Mouse (Mus musculus): Measurements from ENCODE around the gene Vapb. TPM values are rescaled to one million over a fixed set of nuclear protein-coding genes. Genes with fewer than 3 reads are reported as not detected.

The Vapb gene
- polyA plus RNA-seq, 1 experiment from 2014 or later, result 10.0 TPM

GRCm38 (mm10) chr2:173769183-173769582 lies 31.9 kb downstream of the Vapb start:
- Histone ChIP-seq H3K9me3 (replicated peaks) (no peaks in the 10 kb centered on the region), H3K4me1 (replicated peaks) (peaks cover 72% of the 10 kb centered on the region), H3K36me3 (peaks cover 12% of the 10 kb centered on the region), H3K4me3 (no peak overlapping the region), H3K4me2 (no peak overlapping the region), H3K27me3 (replicated peaks) (no peaks in the 10 kb centered on the region), H3K9ac (no peak overlapping the region), H3K27ac (ENCODE audit: poor library complexity, severe bottlenecking) (peak overlapping the region; percentile 26; the same call in 1 of the 2 replicates)
- 59% methylated on average over 10 of the region's 10 CpGs for WGBS
- ATAC-seq (ENCODE audit: insufficient number of reproducible peaks, low FRiP score), result no peak

- H3K9me3 ChIP-seq (replicated peaks), result no peaks in the 10 kb centered on the region
- no peak for ATAC-seq (ENCODE audit: insufficient number of reproducible peaks, low FRiP score)
- H3K27me3 ChIP-seq (replicated peaks), result no peaks in the 10 kb centered on the region
- 0 out of 2 replicates have a peak, but pooled peaks cover 9% of the 10 kb centered on the region for H3K36me3 ChIP-seq
- H3K9ac ChIP-seq, result no peak overlapping the region
- H3K4me1 ChIP-seq (replicated peaks), result peaks cover 73% of the 10 kb centered on the region
- H3K4me2 ChIP-seq, result no peak overlapping the region
- H3K4me3 ChIP-seq, result no peak overlapping the region
- no peak overlapping the region for H3K27ac ChIP-seq (ENCODE audit: poor library complexity, severe bottlenecking)
- 79% methylated on average over 5 of the region's 5 CpGs for WGBS
These were observed 33.3 kb downstream of the Vapb start for GRCm38 (mm10) chr2:173770620-173771019.

- no peak overlapping the region for H3K9ac ChIP-seq
These were observed 34.4 kb downstream of the Vapb start for GRCm38 (mm10) chr2:173771706-173772105.

GRCm38 (mm10) chr2:173775556-173775955 lies 38.2 kb downstream of the Vapb start:
- no peak for ATAC-seq (ENCODE audit: insufficient number of reproducible peaks, low FRiP score)
- 43% methylated on average over 3 of the region's 3 CpGs for WGBS
- Histone ChIP-seq H3K4me2 (no peak overlapping the region), H3K27ac (ENCODE audit: poor library complexity, severe bottlenecking) (no peak overlapping the region), H3K27me3 (replicated peaks) (no peaks in the 10 kb centered on the region), H3K9ac (no peak overlapping the region), H3K9me3 (replicated peaks) (no peaks in the 10 kb centered on the region), H3K4me1 (replicated peaks) (peaks cover 83% of the 10 kb centered on the region), H3K4me3 (no peak overlapping the region), H3K36me3 (peaks cover 35% of the 10 kb centered on the region)

More at GRCm38 (mm10) chr2:173771706-173772105, 34.4 kb downstream of the Vapb start:
- 59% methylated on average over 8 of the region's 8 CpGs for WGBS
- Histone ChIP-seq H3K36me3 (peaks cover 14% of the 10 kb centered on the region), H3K4me3 (no peak overlapping the region), H3K27ac (ENCODE audit: poor library complexity, severe bottlenecking) (no peak overlapping the region; the same call in 1 of the 2 replicates), H3K9me3 (replicated peaks) (no peaks in the 10 kb centered on the region), H3K4me2 (no peak overlapping the region), H3K27me3 (replicated peaks) (no peaks in the 10 kb centered on the region), H3K4me1 (replicated peaks) (peaks cover 77% of the 10 kb centered on the region)
- no peak for ATAC-seq (ENCODE audit: insufficient number of reproducible peaks, low FRiP score)

GRCm38 (mm10) chr2:173776108-173776507 lies 38.8 kb downstream of the Vapb start:
- Histone ChIP-seq H3K9me3 (replicated peaks) (no peaks in the 10 kb centered on the region), H3K36me3 (peaks cover 35% of the 10 kb centered on the region), H3K27me3 (replicated peaks) (no peaks in the 10 kb centered on the region), H3K4me3 (no peak overlapping the region), H3K27ac (ENCODE audit: poor library complexity, severe bottlenecking) (no peak overlapping the region), H3K4me2 (no peak overlapping the region), H3K9ac (no peak overlapping the region), H3K4me1 (replicated peaks) (peaks cover 83% of the 10 kb centered on the region)
- no peak for ATAC-seq (ENCODE audit: insufficient number of reproducible peaks, low FRiP score)
- 13% methylated on average over 9 of the region's 9 CpGs for WGBS

- Histone ChIP-seq H3K4me1 (replicated peaks) (peaks cover 40% of the 10 kb centered on the region), H3K9ac (no peak overlapping the region), H3K36me3 (peaks cover 44% of the 10 kb centered on the region), H3K9me3 (replicated peaks) (no peaks in the 10 kb centered on the region), H3K4me2 (no peak overlapping the region), H3K27me3 (replicated peaks) (no peaks in the 10 kb centered on the region), H3K4me3 (no peak overlapping the region), H3K27ac (ENCODE audit: poor library complexity, severe bottlenecking) (no peak overlapping the region)
- 78% methylated on average over 5 of the region's 5 CpGs for WGBS
- no peak for ATAC-seq (ENCODE audit: insufficient number of reproducible peaks, low FRiP score)
These were observed 43.6 kb downstream of the Vapb start for GRCm38 (mm10) chr2:173780931-173781330.

GRCm38 (mm10) chr2:173784366-173784765 lies 47.1 kb downstream of the Vapb start:
- Histone ChIP-seq H3K27ac (ENCODE audit: poor library complexity, severe bottlenecking) (no peak overlapping the region), H3K4me3 (no peak overlapping the region), H3K4me2 (no peak overlapping the region), H3K9ac (no peak overlapping the region), H3K4me1 (replicated peaks) (peaks cover 20% of the 10 kb centered on the region), H3K27me3 (replicated peaks) (no peaks in the 10 kb centered on the region), H3K36me3 (peaks cover 17% of the 10 kb centered on the region; the same call in 1 of the 2 replicates), H3K9me3 (replicated peaks) (no peaks in the 10 kb centered on the region)
- WGBS, result 72% methylated on average over 3 of the region's 3 CpGs
- no peak for ATAC-seq (ENCODE audit: insufficient number of reproducible peaks, low FRiP score)

- no peak for ATAC-seq (ENCODE audit: insufficient number of reproducible peaks, low FRiP score)
These were observed 47.6 kb downstream of the Vapb start for GRCm38 (mm10) chr2:173784884-173785283.

GRCm38 (mm10) chr2:173789945-173790804 lies 52.9 kb downstream of the Vapb start:
- H3K36me3 ChIP-seq, result no peaks in the 10 kb centered on the region
- peaks cover 37% of the 10 kb centered on the region for H3K4me1 ChIP-seq (replicated peaks)
- H3K9me3 ChIP-seq (replicated peaks), result no peaks in the 10 kb centered on the region
- peak overlapping the region; percentile 45 for H3K4me2 ChIP-seq
- peak; percentile 75 for ATAC-seq (ENCODE audit: insufficient number of reproducible peaks, low FRiP score)
- no peaks in the 10 kb centered on the region; the same call in 1 of the 2 replicates for H3K27me3 ChIP-seq (replicated peaks)
- 23% methylated on average over 23 of the region's 23 CpGs for WGBS
- H3K9ac ChIP-seq, result peak overlapping the region; percentile 38; the same call in 1 of the 2 replicates
- no peak overlapping the region for H3K4me3 ChIP-seq
- peak overlapping the region; percentile 14 for H3K27ac ChIP-seq (ENCODE audit: poor library complexity, severe bottlenecking)

More at GRCm38 (mm10) chr2:173784884-173785283, 47.6 kb downstream of the Vapb start:
- Histone ChIP-seq H3K27me3 (replicated peaks) (no peaks in the 10 kb centered on the region), H3K27ac (ENCODE audit: poor library complexity, severe bottlenecking) (no peak overlapping the region), H3K9ac (no peak overlapping the region), H3K4me2 (no peak overlapping the region), H3K4me3 (no peak overlapping the region), H3K9me3 (replicated peaks) (no peaks in the 10 kb centered on the region), H3K4me1 (replicated peaks) (peaks cover 20% of the 10 kb centered on the region), H3K36me3 (peaks cover 17% of the 10 kb centered on the region; the same call in 1 of the 2 replicates)
- 63% methylated on average over 6 of the region's 6 CpGs for WGBS

- Histone ChIP-seq H3K4me3 (no peak overlapping the region), H3K27me3 (replicated peaks) (no peaks in the 10 kb centered on the region; the same call in 1 of the 2 replicates), H3K36me3 (no peaks in the 10 kb centered on the region), H3K4me2 (no peak overlapping the region), H3K27ac (ENCODE audit: poor library complexity, severe bottlenecking) (no peak overlapping the region), H3K9me3 (replicated peaks) (no peaks in the 10 kb centered on the region), H3K9ac (no peak overlapping the region), H3K4me1 (replicated peaks) (peaks cover 40% of the 10 kb centered on the region)
- ATAC-seq (ENCODE audit: insufficient number of reproducible peaks, low FRiP score), result no peak
- WGBS, result 78% methylated on average over 20 of the region's 20 CpGs
These were observed 54.8 kb downstream of the Vapb start for GRCm38 (mm10) chr2:173791904-173792757.

GRCm38 (mm10) chr2:173794018-173794417 lies 56.7 kb downstream of the Vapb start:
- H3K36me3 ChIP-seq, result no peaks in the 10 kb centered on the region
- no peak overlapping the region for H3K4me2 ChIP-seq
- 86% methylated on average over 12 of the region's 12 CpGs for WGBS
- no peaks in the 10 kb centered on the region; the same call in 1 of the 2 replicates for H3K27me3 ChIP-seq (replicated peaks)
- no peak overlapping the region for H3K9ac ChIP-seq
- H3K4me1 ChIP-seq (replicated peaks), result peaks cover 38% of the 10 kb centered on the region
- no peak overlapping the region for H3K4me3 ChIP-seq
- ATAC-seq (ENCODE audit: insufficient number of reproducible peaks, low FRiP score), result no peak
- H3K27ac ChIP-seq (ENCODE audit: poor library complexity, severe bottlenecking), result no peak overlapping the region
- no peaks in the 10 kb centered on the region for H3K9me3 ChIP-seq (replicated peaks)
